Mouse (Mus musculus) thymus, adult 18-20 months (tissue): ENCODE results near the gene Rad54l.

Experiments used
- DNase-seq, 2 experiments: peaks; one replicate each; pipeline ENCODE4 v3.0.0; 2022; ENCODE audit warnings: mixed read lengths in 2 of 2

Gene Rad54l

DNA sequence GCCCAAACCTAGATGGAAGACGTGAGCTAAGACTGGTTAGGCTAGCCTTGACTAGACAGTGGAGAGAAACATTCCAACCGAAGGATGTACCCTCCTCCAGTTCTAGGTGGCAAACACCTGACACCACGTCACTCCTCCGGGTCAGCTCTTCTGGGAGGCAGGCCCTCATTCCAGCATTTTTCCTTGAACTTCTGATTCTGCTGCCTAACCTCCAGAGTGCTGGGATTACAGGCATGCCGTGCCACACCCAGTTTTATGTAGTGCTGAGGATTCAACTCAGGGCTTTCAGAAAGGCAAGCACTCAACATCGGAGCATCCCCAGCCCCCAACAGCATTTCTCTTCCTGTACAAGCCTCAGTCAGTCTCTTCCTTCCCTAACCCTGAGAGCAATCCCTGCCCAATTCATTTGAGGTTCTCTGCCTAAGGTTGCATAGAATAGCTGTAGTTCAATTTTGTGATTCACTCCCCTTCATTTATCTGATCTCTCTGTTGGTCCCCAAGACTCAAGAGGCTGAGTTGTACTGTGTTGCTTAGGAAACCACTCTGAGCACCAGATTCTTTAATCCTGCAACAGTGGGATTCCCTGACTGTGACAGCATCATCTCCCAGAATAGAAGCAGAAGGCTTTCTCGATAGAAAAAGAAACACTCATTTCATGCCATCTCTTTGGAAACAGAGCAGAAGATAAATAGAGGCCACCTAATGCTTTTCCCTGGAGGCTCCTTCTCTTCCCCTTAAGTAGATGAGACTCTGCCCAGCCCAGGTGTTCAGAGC is 17.5 kb upstream of the Rad54l start:
- DNase-seq, result no peak

DNA sequence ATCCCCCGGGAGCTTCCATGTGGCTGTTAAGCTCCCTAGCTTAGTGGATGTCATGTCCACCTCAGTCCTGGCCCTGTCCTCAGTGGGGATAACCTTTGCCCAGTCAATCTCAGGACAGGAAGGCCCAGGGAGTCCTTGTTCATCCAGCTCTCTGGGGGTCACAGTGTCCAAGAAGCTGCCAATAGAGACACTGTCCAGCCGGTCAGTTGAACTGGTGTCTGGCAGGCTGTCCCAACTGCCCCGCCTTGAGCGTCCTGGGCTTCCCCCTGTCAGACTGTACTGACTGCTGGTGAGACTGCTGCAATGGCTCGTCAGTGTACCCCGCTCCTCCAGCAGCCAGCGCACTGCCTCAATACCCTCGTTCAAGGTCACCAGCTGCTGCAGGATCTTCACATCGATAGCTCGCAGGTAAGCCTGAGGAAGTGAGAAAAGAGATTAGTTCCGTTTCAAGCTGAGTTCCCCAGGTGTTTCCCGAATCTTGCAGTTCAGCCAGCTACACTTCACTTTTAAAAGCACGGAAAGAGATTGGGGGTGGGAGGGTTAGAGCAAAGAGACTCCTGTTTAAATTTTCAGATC is 14.0 kb upstream of the Rad54l start:
- no peak for DNase-seq

DNA sequence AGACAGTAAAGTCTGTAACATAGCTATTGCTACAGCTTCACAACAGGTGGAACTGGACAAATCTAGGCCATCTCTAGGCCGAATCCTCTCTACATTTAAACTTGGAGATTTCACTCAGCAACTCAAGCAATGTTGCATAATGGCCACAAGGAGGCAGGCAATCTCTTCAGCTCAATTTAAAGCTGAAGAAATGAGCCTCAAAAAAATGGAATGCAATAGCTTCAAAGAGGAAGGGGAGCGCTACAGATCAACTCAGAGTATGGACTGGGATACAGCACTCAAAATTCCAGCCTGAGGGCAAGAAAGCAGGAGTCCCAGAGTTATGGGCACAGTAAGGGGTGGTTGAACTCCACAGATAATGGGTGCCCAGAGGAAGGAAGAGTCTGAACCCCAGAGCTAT is 11.5 kb upstream of the Rad54l start:
- no peak for DNase-seq

DNA sequence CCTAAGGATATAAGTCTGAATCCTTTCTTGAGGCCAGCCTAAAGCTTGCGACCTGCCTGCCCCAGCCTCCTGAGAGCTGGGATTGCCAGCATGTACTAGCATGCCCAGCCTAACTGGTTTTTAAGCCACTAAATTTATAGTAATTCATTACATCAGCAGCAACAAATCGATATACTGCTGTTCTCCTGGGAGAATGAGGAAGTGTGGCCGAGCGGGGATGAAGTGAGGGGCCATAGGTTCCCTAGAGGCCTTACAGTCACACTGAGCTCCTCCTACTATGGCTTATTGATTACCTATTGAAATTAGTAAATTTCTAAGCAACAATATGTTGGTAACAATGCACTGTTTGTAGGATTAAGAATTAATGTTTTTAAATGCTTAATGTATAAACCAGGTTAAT is 9.6 kb upstream of the Rad54l start:
- no peak for DNase-seq

DNA sequence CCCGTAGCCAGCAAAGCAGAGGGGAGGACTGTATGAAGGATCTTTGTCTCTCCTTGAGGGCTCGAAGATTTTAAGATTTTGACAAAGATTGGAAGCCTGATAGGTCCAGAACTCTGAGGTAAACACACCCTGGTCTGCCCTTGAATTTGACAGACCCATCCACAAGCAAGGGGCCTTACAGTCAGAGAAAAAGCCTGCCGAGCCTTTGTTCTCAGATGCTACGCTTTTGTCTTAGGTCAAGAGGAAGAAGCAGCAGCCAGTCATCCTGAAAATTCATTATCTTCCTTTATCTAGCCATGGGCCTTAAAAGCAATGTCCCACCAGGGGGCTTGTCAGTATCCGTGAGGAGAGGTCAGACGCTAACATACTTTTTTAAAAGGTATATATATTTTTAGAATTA is 4.5 kb upstream of the Rad54l start:
- DNase-seq, result no peak

DNA sequence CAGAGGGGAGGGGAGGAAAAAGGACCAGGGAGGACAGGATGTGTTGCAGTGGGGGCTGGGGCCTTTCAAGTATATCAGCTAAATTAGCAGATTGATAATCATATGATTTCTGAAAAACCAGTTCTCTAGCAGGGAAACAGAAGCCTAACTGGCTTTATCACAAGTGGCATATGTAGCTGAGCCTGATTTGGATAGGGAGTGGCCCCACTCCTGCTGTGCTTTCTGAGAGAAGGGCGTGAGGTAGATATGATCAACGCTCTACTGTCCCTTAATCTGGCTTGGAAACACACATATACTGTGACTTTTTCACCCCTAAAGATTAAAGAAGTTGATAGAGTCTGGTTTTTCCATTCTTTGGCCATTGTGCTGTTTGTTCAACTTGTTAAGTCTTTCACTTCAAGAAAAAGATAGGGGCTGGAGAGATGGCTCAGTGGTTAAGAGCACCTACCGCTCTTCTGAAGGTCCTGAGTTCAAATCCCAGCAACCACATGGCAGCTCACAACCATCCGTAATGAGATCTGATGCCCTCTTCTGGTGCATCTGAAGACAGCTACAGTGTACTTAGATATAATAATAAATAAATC is 2.4 kb upstream of the Rad54l start:
- DNase-seq, result no peak

DNA sequence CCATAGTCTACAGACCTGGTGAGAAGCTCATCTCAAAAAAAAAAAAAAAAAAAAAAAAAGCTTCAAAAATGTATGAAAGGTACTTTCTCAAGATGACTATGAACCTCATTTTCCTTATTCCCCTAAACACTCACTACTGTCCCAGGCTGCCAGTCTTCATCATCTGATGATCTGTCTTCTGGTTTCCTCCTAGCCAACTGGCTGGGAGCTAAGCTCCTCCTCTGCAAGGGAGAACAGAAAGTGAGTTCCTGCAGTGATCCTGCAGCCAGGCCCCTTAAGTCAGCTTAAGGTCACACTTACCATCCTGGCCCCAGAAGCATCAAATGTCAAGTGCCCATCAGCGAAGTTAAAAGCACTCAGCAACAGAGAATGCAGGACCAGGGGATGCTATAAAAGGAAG is 728 bp downstream of the Rad54l start:
- no peak for DNase-seq

DNA sequence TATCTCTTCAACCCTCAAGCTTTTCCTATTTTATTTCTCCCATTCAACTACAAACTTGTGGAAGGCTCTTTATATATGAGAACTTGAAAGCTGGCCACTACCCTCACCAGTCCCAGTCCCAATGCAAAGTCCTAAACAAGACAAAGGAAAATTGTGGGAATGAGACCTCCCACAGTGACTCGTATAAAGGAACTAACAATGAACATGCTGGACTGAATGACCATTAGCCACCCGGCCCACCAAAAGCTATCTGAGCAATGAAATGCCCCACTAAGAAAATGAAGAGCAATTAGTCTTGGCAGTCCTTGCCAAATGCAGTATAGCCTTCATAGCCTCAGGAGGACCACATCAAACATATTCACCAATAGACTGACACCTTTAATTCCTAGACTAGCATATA is 12.0 kb downstream of the Rad54l start:
- DNase-seq, result no peak

DNA sequence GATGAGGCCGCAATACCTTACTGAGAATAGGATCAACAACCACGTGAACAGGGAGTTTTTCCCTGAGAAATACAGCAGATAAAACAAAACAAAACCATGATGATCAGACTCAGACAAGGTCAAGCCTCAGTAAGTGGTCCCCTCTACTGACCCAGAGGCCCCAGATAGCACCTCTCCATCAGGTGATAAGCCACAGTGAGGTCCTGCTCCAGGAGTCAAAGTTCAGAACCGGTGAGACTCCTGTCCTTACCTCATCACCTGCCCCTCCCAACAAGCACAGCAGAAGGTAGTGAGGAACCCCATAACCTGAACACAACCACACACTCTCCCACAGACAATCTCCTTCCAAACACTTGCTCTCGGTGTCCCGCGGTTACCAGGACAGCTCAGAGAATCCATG is 12.8 kb downstream of the Rad54l start:
- no peak for DNase-seq

DNA sequence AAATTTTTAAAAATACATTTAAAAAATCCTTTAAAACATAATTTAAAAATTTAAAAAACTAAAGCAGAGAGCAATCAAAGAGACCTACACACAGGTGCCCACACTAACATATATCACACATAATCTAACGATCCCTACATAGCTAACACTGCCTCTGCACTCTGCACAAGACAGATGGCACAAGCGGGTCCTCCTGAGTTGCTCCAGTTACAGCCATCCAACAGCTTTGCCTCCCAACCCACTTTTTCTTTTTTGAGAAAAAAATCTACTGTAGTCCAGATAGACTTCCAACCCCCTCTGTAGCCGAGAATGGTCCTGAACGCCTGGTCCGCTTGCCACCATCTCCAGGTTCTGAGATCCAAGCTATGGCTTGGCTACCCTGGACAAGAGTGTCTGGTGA is 18.2 kb downstream of the Rad54l start:
- no peak for DNase-seq

DNA sequence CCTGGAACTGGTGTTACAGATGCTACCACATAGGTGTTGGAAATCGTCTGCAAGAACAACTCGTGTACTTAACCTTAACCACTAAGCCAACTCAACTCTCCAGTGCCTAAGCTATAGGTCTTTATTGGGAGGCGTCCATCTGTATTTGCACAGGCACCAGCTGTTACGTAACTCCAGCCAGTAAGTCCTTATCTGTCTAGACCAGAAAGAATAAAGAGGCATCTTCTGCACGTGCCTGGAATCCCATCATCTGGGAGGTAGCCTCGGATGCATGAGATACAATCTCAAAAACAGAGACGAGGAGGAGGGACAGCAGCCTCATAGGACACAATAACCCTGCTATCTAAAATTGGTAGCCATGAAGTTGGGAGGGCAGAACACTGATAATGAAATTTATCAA is 22.5 kb downstream of the Rad54l start:
- DNase-seq, result no peak

DNA sequence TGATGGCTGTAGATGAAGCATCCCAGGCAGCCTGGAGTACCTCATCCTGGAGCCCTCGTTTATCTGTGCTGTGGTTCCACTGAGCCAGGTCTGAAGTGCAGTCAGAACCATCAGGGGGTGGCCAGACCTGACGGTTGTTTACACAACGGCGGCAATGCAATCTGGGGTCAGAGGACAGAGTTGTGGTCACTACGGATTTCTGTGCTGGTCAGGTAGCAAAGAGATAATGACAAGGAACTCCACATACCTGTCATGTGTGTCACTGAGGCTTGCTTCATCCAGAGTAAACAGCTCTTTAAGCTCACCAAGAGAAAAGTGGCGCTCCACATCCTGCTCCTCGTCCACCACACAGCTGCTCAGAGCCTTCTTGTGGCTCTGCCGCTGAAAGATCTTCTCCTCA is 26.3 kb downstream of the Rad54l start:
- DNase-seq, result no peak

DNA sequence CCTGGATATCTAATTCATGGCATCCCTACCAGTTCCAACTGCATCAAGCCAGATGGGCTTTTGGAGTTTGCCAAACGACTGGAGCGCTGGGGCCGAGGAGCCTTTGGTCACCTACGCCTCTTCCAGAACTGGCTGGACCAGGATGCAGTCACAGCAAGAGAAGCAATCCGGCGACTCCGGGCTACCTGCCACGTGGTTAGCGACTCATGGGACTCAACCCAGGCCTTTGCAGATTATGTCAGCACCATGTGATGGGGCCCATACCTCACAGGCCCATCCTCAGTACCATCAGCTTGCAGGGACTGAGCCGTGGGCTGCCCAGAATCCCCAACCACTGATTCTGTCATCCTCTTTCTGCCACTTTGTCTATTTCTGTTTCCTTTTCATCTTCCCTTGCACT is 27.2 kb downstream of the Rad54l start:
- no peak for DNase-seq

DNA sequence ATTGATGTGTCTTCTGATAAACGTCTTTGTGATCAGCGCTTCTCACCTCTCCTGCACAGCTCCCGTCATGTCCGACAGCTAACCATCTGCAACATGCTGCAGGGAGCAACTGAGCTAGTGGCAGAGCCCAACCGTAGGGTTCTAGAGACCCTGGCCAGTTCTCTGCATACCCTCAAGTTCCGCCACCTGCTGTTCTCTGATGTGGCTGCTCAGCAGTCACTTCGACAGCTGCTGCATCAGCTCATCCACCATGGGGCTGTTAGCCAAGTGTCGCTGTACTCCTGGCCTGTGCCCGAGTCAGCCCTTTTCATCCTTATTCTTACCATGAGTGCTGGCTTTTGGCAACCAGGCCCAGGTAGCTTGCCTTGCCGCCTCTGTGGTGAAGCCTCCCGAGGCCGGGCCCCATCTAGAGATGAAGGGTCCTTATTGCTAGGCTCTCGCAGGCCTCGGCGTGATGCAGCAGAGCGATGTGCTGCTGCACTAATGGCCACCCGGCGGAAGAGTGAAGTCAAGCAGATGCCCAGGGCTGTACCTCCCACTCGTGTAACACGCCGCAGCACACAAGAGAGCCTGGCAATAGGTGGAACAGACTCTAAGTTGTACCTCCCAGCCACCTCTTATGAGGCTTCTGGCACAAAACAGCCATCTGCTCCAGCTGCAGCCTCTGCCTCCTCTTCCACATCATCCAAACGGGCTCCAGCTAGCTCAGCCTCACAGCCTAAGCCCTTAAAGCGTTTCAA is 34.8 kb downstream of the Rad54l start:
- DNase-seq, result peak in 1 of 2 experiments; percentile 10

DNA sequence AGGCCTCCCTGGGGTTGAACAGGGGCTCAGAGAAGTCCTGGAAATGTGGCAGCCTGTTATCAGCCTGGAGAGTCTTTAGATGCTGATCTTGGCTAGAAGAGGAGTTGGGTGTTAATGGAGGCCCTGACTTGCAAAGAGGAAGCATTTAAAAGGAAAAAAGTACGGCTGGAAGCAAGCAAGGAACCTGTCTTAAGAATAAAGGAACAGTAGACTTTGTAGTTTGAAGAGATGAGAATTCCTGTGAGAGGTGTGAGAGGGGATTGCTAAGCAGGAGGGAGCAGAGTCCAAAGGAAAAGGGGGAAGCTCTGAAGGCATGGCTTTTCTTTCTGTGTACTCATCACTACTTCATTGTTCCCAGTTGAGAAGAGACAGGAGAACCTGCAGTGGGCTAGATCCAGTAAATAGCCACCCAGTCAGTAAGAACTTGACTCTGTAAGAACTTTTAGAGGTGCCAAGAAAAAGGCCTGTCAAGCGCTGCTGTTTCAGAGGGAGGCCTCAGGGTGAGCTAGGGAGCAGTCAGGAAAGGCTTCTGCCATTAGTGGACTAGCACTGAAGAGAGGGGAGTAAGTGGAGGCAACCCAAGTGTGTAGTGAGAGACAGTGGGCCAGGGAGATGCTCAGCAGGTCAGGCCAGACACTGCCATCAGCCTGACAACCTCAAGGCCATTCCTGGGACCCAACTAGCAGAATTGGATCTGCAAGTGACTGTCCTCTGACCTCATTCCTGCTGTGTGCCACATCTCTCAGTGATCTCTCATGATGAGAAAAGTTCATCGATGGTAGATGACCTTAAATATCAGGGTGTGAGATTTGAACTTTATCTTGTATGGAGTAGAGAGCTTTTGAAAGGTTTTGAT is 46.0 kb downstream of the Rad54l start:
- no peak for DNase-seq

DNA sequence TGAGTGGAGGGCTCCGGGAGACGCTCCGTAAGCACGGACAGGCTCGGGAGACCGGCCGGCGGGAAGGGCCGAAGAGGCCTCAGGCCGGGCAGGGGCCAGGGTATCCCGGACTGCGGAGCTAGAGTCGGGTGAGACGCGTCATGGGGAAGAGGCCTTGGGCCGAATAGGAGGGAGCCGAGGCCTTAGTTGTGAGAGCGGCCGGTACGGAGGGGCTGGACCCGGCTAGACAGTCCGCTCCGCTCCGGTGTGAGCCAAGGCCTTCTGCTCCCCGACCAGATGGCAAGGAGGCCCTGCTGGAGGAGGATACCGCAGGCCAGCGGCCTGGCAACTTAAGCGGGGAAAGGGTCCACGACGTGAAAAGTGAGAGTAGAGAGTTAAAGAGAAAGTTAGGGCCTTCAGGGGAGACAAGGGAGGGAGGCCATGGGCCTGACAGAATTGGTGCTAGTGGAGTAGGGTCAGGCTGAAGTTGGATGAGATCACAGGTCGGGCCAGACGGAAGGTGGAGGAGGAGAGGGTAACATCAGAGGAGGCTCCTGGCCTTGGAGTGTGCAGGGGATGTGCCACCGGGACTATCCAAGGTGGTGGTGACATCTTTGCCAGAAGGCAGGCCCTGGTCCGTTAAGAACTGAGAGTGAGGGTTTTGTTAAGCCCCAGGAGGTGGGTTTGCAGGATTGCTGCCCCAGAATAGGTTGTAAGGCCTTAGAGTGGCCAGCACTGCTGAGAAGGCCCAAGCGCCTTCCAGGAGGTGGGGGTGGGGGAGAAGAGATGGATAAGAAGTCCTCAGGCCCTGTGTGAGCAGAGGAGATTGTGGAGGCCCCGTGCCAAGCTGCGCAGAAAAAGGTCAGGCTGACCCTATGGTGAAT is 46.9 kb downstream of the Rad54l start:
- DNase-seq, result peak in 1 of 2 experiments; percentile 41

DNA sequence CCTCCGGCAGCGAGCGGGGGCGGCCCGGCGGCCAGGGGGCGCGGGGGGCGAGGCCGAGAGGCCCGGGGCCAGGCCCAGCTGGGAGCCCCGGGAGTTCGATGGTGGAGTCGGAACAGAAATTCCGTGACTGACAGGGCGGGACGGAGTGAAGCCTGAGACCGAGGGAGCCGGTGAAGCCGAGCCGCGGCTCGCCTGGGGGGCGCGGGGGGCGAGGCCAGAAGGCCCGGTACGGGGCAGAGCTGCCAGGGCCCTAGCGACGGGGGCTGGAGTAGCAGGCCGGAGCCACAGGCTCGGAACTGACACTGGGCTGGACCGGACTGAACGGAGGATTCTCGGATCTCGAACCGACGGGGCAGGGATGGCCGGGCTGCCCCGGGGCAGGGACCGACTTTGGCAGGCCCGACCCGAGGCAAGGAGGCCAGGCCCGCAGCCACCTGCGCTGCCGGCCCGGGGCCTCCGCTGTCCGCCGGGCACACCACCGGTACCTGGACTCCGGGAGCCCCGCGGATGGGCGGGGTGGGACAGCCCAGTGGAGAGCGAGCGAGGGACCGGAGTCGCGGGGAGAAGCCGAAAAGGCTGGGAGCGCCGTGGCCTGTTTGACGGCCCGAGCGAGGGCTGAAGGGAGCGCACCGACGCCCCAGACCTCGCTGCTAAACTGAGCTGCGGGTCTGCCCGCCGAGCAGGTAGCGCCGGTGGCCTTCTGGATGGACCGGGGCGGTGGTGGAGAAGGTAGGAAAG is 47.7 kb downstream of the Rad54l start:
- peak; percentile 53 to 62 for DNase-seq

DNA sequence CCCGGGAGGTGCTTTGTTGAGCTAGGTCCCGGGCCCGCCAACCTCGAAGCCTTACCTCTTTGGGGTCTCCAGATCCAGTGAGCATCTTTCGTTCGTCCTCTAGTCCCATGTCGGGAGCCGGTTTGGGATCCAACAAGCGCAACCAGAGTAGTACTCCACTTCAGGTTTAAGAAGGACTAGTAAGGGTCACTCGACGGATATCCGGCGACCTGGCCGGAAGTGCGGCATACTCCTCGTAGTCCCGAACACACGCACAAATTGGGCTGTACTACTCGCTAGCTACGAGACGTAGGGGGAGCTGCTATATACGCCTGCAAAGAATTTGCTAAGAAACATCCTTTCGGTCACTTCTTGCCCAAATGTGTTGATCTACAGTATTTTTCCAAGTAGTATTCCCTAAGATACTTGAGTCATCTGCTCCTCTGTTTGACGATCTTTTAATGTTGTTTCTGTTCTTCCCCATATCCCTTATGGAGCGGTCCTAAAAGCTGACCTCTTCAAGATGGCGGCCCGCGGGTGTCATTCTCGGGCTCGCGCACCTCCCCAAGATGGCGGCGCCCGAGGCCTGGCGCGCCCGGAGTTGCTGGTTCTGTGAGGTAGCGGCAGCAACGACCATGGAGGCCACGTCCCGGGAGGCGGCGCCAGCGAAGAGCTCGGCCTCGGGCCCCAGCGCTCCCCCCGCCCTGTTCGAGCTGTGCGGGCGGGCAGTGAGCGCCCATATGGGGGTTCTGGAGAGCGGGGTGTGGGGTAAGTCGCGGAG is 48.4 kb downstream of the Rad54l start, which contains the start of the genes Uqcrh and Lrrc41:
Gene Uqcrh (minus strand): TSS at position 211 of the 760 bp plus-strand sequence.
Gene Lrrc41 (plus strand): TSS at position 409 of the 760 bp plus-strand sequence.
- DNase-seq, result peak; percentile 85 to 89

DNA sequence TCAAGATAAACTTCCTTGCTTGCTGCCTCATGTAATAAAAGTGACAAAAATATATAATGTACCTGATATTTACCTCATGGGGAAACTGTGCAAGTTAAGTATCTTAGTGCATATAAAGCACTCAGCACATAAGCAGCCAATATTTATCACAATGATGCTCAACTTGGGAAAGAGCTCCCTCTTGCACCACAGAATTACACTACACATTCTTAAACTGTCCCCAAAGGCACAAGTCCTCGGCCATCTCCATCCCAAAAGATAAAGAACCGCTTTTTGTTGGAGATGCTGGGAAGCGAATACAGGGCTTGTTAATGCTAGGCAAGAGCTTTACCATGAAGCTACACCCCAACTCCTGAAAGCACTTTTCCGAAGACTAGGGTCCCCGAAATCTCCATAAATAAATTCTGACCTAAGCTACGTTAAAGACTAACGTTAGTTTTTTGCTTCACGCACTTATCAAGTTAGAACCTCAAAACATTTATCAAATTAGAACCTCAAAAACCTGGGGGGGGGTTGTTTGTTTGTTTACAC is 49.3 kb downstream of the Rad54l start:
- DNase-seq, result no peak

DNA sequence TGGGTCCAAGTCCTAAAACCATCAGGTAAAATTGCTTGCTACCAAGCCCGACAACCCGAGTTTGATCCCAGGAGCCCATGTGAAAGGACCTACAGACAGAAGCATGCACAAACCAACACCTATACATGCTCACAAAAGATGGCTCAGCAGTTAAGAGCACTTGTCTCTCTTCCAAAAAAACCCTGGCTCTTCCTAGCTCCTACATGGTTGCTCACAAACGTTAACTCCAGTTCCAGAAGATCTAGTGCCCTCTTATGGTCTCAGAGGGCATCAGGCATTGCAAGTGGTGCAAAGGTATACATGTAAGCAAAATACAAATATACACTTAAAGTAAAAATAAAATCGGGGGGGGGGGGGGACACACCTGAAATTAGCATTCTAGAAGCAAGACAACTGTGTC is 50.3 kb downstream of the Rad54l start:
- no peak for DNase-seq
